Mouse (Mus musculus) brain, embryonic 14.5 days (tissue): ENCODE data around the gene Gga3.

Source experiments
- CTCF ChIP-seq: fragments of 200-500 bp; IDR thresholded peaks from 2 replicates; pipeline ENCODE4 v1.5.1; 2012; ENCODE audit warnings: inconsistent platforms, mild to moderate bottlenecking, moderate library complexity, borderline replicate concordance; ENCODE audit not compliant: insufficient read depth, insufficient read length; ENCODE audit errors: extremely low read depth
- POLR2A ChIP-seq: fragments of 200-500 bp; IDR thresholded peaks from 2 replicates; pipeline ENCODE4 v1.6.1; 2012; ENCODE audit warnings: mild to moderate bottlenecking, inconsistent platforms, borderline replicate concordance; ENCODE audit not compliant: poor library complexity, insufficient read depth, insufficient read length, severe bottlenecking; ENCODE audit errors: extremely low read depth

GRCm38 (mm10) chr11:115609576-115609975 is 5.7 kb upstream of the Gga3 start:
- no peak for TF ChIP-seq POLR2A
- no peak for TF ChIP-seq CTCF
